Mouse (Mus musculus) limb, embryonic 15.5 days (tissue): ENCODE results near the gene Me1. TPM values are rescaled to one million over a fixed set of nuclear protein-coding genes. Genes with fewer than 3 reads are reported as not detected.
"Not testable (repeated sequence)": the region's sequence is repeated elsewhere in the genome, so short reads cannot be mapped to it uniquely, and the experiment has no call there.

Experiments used
- ATAC-seq: fragments of 200-750 bp; cut with Nextera tagmentation; 2 replicates; pipeline ENCODE4 v1.8.0; 2017; ENCODE audit warnings: low read depth, moderate TSS enrichment; ENCODE audit not compliant: insufficient number of reproducible peaks, low FRiP score, low TSS enrichment
- H3K27ac ChIP-seq: fragments of 300-500 bp; sonication (generic); 2 replicates; pipeline ENCODE4 v1.5.1; 2015; ENCODE audit warnings: moderate library complexity, mild to moderate bottlenecking, inconsistent platforms
- H3K27me3 ChIP-seq: fragments of 300-500 bp; sonication (generic); 2 replicates; pipeline ENCODE4 v1.6.1; 2015; ENCODE audit warnings: inconsistent platforms
- H3K36me3 ChIP-seq: fragments of 300-500 bp; sonication (generic); 2 replicates; pipeline ENCODE4 v1.6.1; 2015; ENCODE audit warnings: inconsistent platforms
- H3K4me1 ChIP-seq: fragments of 300-500 bp; sonication (generic); 2 replicates; pipeline ENCODE4 v1.6.1; 2015; ENCODE audit warnings: inconsistent platforms
- H3K4me2 ChIP-seq: fragments of 300-500 bp; sonication (generic); 2 replicates; pipeline ENCODE4 v1.6.1; 2015; ENCODE audit warnings: mild to moderate bottlenecking, inconsistent platforms
- H3K4me3 ChIP-seq: fragments of 300-500 bp; sonication (generic); 2 replicates; pipeline ENCODE4 v1.5.1; 2015; ENCODE audit warnings: mild to moderate bottlenecking, inconsistent platforms
- H3K9ac ChIP-seq: fragments of 300-500 bp; sonication (generic); 2 replicates; pipeline ENCODE4 v1.6.1; 2015; ENCODE audit warnings: inconsistent platforms
- H3K9me3 ChIP-seq: fragments of 300-500 bp; sonication (generic); 2 replicates; pipeline ENCODE4 v1.6.1; 2016; ENCODE audit warnings: inconsistent platforms
- whole genome bisulfite sequencing: fragments of 180-500 bp; shearing (Covaris S2); methylation state at CpG from one replicate; pipeline ENCODE4 v1.1.7; 2015; 5-methylcytosine and 5-hydroxymethylcytosine counted together
- polyA plus RNA-seq: library from polyadenylated mRNA; unstranded; fragments of >200 nt; fragmentation: Nextera tagmentation; extraction: Ambion mirVana; gene quantifications from 2 replicates; pipeline ENCODE4 v1.2.1, GENCODE M21; 2015

The Me1 gene
- polyA plus RNA-seq, 1 experiment from 2014 or later = 32.4 TPM

DNA sequence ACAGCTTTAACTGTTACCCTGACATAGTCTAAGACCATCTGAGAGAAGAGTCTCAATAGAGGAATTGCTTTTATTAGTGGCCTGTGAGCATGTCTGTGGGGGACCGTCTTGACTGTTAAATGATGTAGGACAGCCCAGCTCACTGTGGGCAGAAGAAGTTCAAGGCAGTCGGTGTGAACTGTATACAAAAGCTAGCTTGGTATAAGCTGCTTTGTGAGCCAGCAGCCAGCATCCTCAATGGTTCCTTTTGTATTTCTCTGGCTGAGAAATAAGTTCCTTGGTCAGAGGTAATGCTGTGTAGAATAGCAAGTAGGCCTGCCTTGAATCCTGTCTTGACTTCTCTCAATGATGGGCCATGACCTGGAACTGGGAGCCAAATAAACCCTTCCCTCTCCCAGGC is 73.7 kb downstream of the Me1 start:
- no peaks in the 10 kb centered on the region for H3K9me3 ChIP-seq
- H3K36me3 ChIP-seq = no peaks in the 10 kb centered on the region
- no peak for ATAC-seq
- H3K4me2 ChIP-seq = no peak overlapping the region
- no peak overlapping the region for H3K4me3 ChIP-seq
- no peak overlapping the region for H3K9ac ChIP-seq
- WGBS = 84% methylated on average over 2 of the region's 2 CpGs
- H3K4me1 ChIP-seq = peaks cover 11% of the 10 kb centered on the region
- no peaks in the 10 kb centered on the region for H3K27me3 ChIP-seq
- H3K27ac ChIP-seq = no peak overlapping the region

DNA sequence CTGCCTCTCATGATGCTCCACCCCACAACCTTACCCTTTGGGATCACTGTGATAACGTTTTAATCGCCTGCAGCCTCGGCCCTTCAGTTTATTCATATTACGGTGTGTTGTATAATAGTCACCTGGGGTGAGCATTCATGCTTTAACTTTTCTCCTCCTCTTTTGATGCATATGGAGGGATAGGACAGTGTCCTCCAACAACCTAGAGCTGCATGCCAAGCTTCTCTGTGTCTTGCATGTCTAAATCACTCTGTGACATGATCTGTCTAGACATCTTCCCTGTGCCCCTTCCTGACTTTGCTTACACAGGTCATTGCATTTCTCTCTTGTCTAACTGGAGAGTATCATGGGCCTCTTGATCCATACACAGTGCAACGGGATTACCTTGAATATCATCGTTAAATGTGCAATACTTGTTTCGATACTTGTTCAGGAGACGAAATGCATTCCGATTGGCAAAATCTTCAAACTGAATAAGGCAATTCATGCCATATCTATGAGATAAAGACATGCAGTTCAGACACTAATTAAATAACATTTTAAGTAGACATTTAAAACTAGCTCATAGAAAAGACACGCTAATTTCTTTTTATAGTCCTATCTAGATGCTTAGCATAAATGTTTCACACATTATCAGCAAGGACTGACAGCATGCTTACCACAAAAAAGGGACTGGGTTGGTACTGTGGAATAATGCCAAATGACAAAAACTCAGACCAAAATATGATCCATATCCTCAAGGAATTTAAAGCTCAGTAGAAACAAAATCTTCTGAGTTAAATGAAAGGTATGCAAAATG is 76.2 kb downstream of the Me1 start:
- Histone ChIP-seq H3K27ac (no peak overlapping the region), H3K9me3 (no peaks in the 10 kb centered on the region), H3K4me1 (peaks cover 5% of the 10 kb centered on the region; the same call in 1 of the 2 replicates), H3K36me3 (no peaks in the 10 kb centered on the region), H3K4me3 (no peak overlapping the region), H3K4me2 (no peak overlapping the region), H3K9ac (no peak overlapping the region), H3K27me3 (no peaks in the 10 kb centered on the region)
- WGBS = 78% methylated on average over 10 of the region's 10 CpGs
- no peak for ATAC-seq

DNA sequence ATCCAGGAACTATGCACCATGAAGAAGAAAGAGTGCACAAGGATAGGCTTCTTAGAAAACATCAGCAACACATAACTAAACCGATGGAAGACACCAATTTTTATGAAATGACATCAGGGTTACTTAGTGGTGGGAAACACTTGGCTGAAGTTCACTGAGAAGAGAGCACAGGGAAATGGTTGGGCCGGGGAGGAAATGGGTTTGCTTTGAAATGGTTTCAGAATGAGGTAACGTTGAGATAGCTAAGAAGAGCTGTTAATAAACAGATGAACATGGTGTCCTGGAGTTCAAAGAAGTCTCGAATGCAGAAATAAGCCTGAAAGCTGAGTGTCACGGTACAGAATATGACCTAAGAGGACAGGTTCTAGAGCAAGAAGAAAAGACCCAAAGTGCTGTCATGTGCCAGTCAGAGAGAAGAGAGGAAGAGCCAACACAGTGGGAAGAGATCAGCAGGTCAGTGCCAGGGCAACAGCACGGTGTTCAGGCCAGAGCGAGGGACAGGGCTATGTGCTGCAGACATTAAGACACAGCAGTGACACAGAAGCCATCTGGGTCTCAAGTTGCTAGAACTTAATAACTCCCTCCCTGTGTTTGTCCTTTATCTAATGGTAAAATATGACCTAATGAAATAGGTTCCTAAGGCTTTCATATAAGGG is 77.8 kb downstream of the Me1 start:
- no peak overlapping the region for H3K9ac ChIP-seq
- H3K9me3 ChIP-seq = no peaks in the 10 kb centered on the region
- no peak for ATAC-seq
- no peaks in the 10 kb centered on the region for H3K36me3 ChIP-seq
- no peaks in the 10 kb centered on the region for H3K27me3 ChIP-seq
- H3K4me3 ChIP-seq = no peak overlapping the region
- WGBS = 57% methylated on average over 7 of the region's 7 CpGs
- H3K27ac ChIP-seq = no peak overlapping the region; the same call in 1 of the 2 replicates
- H3K4me2 ChIP-seq = no peak overlapping the region
- no peaks in the 10 kb centered on the region for H3K4me1 ChIP-seq

DNA sequence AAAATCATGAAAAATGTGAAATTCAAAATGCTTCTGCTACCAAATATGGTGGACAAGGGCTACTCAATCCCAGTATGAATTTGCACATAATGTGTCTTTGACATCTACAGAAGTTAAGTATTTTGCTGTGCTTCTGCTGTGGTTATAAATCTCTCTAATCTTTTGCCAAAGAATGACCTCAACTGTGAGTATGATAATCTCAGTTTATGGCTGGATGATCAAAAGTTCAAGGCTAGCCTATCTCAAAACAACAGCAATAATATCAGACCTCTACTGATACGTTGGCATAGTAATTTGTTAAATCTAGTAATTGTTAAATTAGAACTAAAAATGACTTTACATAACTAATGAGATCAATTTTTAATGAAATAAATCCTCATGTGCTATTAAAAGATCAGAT is 80.0 kb downstream of the Me1 start:
- ATAC-seq = no peak
- WGBS = 87% methylated on average over 1 of the region's 1 CpGs
- peaks cover 5% of the 10 kb centered on the region; the same call in 1 of the 2 replicates for H3K36me3 ChIP-seq

DNA sequence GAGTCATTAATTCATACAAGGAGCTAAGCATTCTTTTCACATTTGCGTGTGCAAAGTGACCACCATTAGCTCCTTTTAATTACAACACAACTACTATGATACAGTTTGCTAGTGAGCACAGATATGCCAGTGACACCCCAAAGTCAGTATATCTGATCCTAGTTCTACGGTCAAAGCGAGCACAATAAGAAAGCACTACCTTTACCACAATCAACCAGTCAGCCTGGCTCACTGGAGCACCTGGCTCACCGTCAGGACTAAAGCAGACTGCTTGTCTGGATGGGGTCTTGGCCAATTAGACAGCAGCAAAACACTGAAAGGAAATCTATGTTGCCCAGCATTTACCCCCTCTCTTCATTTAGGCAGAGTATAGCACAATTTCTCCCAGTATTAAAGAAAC is 83.7 kb downstream of the Me1 start:
- Histone ChIP-seq H3K4me1 (no peaks in the 10 kb centered on the region), H3K27me3 (no peaks in the 10 kb centered on the region), H3K9me3 (no peaks in the 10 kb centered on the region), H3K4me3 (no peak overlapping the region), H3K27ac (no peak overlapping the region), H3K9ac (no peak overlapping the region), H3K36me3 (peaks cover 5% of the 10 kb centered on the region; the same call in 1 of the 2 replicates), H3K4me2 (no peak overlapping the region)
- no peak for ATAC-seq
- 86% methylated on average over 4 of the region's 4 CpGs for WGBS

More for the DNA sequence above, 80.0 kb downstream of the Me1 start:
- no peak overlapping the region for H3K4me2 ChIP-seq
- H3K27ac ChIP-seq = no peak overlapping the region
- no peaks in the 10 kb centered on the region for H3K9me3 ChIP-seq
- no peaks in the 10 kb centered on the region for H3K4me1 ChIP-seq
- no peaks in the 10 kb centered on the region for H3K27me3 ChIP-seq
- no peak overlapping the region for H3K4me3 ChIP-seq
- H3K9ac ChIP-seq = no peak overlapping the region

DNA sequence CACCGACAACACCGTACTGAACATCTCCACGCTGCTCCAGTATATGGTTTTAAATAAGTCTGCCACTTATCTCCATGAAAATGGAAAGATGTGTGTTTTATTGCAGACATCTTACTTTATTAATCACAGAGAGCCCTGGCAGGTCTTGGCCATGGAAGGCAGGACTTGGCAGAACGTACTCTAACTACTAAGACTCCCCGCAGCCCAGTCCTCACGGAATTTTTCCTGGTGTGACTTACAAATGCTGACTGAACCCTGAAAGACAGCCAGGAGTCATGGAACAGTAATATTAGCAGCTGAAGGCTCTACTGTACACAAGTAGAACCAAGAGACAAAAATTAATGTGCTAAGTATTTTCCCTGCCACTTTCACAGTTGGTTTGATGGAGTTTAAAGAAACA is 90.0 kb downstream of the Me1 start:
- WGBS = 58% methylated on average over 6 of the region's 6 CpGs
- Histone ChIP-seq H3K9me3 (no peaks in the 10 kb centered on the region), H3K4me3 (no peak overlapping the region), H3K4me2 (no peak overlapping the region), H3K4me1 (peaks cover 12% of the 10 kb centered on the region), H3K36me3 (no peaks in the 10 kb centered on the region), H3K27ac (peak overlapping the region; percentile 72), H3K27me3 (no peaks in the 10 kb centered on the region), H3K9ac (no peak overlapping the region)
- 0 out of 2 replicates have a peak, but pooled peaks have one; percentile 24 for ATAC-seq

DNA sequence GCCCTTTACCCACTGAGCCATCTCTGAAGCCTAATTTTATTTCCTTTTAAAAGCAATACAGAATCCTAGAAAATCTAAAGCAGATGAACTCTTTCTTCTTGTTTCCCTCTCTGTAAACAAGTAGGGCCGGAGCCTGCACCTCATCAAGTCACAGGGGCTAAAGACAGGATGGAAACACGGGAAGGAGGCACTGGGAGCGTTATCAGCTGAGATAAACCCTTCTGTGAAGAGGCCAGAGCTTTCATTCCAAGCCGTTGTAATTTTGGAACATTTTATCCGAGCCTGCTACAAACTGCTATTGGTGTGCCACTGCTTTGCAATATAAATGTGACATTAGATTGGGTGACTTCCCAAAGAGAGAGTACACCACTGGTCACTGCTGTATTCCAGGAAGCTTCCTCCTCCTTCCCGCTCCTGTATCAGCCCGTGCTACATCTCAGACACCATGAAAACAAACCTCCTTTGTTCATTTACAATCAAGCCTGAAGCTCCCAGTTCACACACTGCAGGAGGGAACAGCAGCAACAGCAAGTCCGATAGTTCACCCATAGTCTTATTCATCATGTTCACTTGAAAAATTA is 95.9 kb downstream of the Me1 start:
- Histone ChIP-seq H3K4me3 (no peak overlapping the region), H3K9ac (no peak overlapping the region), H3K27ac (no peak overlapping the region), H3K9me3 (no peaks in the 10 kb centered on the region), H3K27me3 (no peaks in the 10 kb centered on the region), H3K36me3 (no peaks in the 10 kb centered on the region), H3K4me2 (no peak overlapping the region), H3K4me1 (no peaks in the 10 kb centered on the region)
- ATAC-seq = no peak
- WGBS = 49% methylated on average over 8 of the region's 8 CpGs

DNA sequence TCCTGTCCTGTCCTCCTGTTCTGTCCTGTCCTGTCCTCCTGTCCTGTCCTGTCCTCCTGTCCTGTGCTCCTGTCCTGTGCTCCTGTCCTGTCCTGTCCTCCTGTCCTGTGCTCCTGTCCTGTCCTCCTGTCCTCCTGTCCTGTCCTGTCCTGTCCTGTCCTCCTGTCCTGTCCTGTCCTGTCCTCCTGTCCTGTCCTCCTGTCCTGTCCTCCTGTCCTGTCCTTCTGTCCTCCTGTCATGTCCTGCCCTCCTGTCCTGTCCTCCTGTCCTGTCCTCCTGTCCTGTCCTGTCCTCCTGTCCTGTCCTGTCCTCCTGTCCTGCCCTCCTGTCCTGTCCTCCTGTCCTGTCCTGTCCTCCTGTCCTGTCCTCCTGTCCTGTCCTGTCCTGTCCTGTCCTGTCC is 98.8 kb downstream of the Me1 start:
- H3K4me3 ChIP-seq, ATAC-seq, H3K27ac ChIP-seq, H3K27me3 ChIP-seq, H3K36me3 ChIP-seq, H3K4me2 ChIP-seq, H3K4me1 ChIP-seq, H3K9me3 ChIP-seq, H3K9ac ChIP-seq: not testable (repeated sequence)

DNA sequence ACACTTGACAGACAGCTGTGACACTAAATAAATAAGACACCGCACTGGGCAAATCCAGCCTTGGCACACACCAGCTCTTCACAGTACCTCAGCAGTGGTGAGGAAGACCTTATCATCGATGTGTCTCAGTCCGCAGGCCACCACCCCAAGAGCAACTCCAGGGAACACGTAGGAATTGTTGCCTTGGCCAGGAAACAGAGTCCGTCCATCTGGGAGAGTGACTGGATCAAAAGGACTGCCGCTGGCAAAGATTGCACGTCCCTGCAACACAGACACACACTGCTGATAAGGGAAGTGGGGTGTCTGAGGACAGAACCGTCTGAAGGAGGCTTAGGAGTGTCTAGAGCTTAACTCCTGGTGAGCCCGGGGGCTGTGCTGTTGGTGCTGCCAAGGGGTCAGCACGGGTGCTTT is 101.4 kb downstream of the Me1 start:
- ATAC-seq = not testable (repeated sequence)
- 60% methylated on average over 10 of the region's 10 CpGs for WGBS

DNA sequence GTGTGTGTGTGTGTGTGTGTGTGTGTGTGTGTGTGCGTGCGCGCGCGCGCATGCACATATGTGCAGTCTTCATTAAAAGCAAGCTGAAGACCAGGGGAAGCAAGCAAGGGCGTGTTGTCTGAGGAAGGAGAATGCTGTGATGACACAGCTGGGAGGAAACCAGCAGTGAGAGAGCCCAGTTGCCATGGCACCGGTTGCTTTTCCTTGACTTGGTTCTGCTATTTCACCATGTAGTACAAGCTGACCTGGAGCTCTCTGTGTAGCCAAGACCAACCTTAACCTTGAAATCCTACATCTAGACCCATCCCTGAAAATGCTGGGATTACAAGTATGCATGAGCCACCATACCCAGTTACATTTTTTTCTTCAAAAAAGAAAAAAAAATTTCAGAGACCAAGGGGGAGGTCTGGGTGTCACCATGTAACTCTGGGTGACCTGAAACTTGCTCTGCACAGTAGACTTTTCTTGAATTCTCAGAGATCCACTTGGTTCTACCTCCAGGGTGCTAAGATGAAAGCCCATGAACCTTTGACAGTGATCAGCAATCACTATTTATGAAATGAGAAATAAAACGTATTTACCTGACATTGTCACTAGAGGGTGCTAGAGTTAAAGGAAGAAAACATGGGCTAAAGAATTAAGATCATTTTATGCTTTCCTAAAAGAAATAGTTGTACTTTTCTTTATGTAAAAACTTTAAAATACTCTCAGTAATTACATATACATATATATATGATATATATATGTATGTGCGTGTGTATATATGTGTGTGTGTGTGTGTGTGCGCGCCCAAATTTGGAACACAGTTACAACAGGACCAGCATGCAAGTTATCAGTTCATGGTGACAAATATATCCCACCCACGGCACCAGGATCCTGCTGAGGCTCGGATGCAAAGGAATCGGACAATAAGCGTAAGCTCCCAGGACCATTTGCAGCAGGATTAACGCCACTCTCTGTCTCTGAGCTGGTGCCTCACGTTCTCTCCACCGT is 102.8 kb downstream of the Me1 start:
- H3K4me2 ChIP-seq = no peak overlapping the region
- H3K4me1 ChIP-seq = no peaks in the 10 kb centered on the region
- ATAC-seq = no peak
- 77% methylated on average over 19 of the region's 19 CpGs for WGBS
- H3K4me3 ChIP-seq = no peak overlapping the region
- H3K9ac ChIP-seq = no peak overlapping the region
- H3K9me3 ChIP-seq = no peaks in the 10 kb centered on the region
- H3K36me3 ChIP-seq = no peaks in the 10 kb centered on the region
- no peak overlapping the region for H3K27ac ChIP-seq
- H3K27me3 ChIP-seq = no peaks in the 10 kb centered on the region

More for the DNA sequence above, 101.4 kb downstream of the Me1 start:
- not testable (repeated sequence) for H3K27me3 ChIP-seq, H3K4me1 ChIP-seq, H3K36me3 ChIP-seq, H3K4me3 ChIP-seq, H3K4me2 ChIP-seq, H3K27ac ChIP-seq, H3K9ac ChIP-seq, H3K9me3 ChIP-seq

DNA sequence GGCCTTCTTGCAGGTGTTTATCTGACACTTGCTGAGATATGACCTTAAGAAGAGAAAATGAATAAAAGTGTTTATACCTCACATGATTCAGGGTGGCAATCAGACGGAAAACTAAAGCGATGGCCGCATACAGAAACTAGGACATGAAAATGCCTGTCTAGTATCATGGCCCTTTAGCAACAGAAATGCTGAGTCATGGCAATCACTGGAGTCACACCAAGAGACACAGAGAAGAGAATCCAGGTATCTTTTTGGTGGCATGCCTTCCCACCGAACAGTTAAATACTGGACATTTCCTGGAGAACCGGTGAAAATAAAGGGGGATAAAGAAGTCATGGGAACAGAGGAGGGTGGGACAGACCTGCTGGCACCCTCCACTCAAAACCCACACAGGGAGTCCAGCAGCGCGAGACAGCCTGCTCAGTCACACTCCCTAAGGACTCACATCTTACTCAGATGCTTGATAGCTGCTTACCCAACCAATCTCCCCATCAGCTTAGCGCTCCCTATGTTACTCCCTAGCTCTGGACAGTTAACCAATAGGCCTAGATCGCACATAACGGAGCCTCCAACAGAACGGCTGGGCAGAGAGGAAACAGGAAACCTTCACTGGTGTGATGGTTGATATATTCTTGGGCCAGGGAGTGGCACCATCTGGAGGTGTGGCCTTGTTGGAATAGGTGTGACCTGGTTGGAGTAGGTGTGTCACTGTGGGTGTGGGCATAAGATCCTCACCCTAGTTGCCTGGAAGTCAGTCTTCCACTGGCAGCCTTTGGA is 108.5 kb downstream of the Me1 start:
- Histone ChIP-seq H3K27ac (no peak overlapping the region), H3K27me3 (no peaks in the 10 kb centered on the region), H3K9me3 (no peaks in the 10 kb centered on the region), H3K4me3 (no peak overlapping the region), H3K36me3 (no peaks in the 10 kb centered on the region), H3K4me1 (no peaks in the 10 kb centered on the region), H3K9ac (no peak overlapping the region), H3K4me2 (no peak overlapping the region)
- ATAC-seq = no peak
- WGBS = 88% methylated on average over 11 of the region's 11 CpGs
